ENCODE assay signal across 12 mouse cellular contexts in the genomic region with DNA sequence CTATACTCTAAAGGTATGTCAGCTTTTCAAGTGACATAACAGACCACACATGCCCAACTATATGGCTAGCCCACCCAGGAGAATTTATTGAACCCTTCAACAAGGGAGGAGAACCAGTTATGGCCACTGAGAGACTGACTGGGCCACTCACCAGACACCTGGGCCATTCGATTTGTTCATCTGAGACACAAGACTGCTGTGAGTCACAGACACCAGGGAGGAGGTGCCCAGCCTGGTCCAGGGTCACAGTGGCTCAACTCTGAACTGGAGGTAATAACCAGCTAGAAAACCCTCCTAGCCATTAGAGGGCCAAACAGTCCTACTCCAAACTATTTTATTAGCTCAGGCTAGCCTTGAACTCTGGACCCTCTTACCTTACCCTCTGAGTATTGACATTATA. TPM values are rescaled to one million over a fixed set of nuclear protein-coding genes. Genes with fewer than 3 reads are reported as not detected.
A peak's percentile ranks its signal among the peaks of the same experiment; 100 is the strongest.
DNase-seq lines count a peak whose midpoint lies in the region; ATAC-seq and TF ChIP-seq lines count a peak whose summit lies in the region.
"Had no signal": no experiment of that assay in that cellular context is flagged by ENCODE, and none has a peak within 500 bp of the region (broad histone marks: within the 10 kb centered on the region; RNA-seq: fewer than 3 reads in every experiment).

No protein-coding gene starts in this region.

- no peaks in the 10 kb centered on the region for H3K27me3 ChIP-seq in limb, embryonic 15.5 days
- no peaks in the 10 kb centered on the region for H3K27me3 ChIP-seq in limb, embryonic 10.5 days (ENCODE audit: low read depth, poor library complexity, severe bottlenecking)
- H3K27me3 ChIP-seq in myocyte (ENCODE audit: control insufficient read depth, insufficient read depth, insufficient read length) = no peaks in the 10 kb centered on the region
- H3K27me3 ChIP-seq in cerebellum, adult 2 months (ENCODE audit: control insufficient read depth, insufficient read depth, low read length) = no peaks in the 10 kb centered on the region
- H3K27me3 ChIP-seq: hindbrain, embryonic 13.5 days had no signal

- TF ChIP-seq CTCF in bone marrow, adult 2 months (IDR thresholded peaks at IDR 0.05; ENCODE audit: control insufficient read depth, insufficient read depth, low read length) = no peak
- TF ChIP-seq CTCF in cerebellum, adult 2 months (IDR thresholded peaks at IDR 0.05; ENCODE audit: borderline replicate concordance, insufficient read depth, low read depth, low read length) = no peak

- no peak overlapping the region for H3ac ChIP-seq in myocyte (ENCODE audit: control insufficient read depth, insufficient read length)

- H3K27ac ChIP-seq in limb, embryonic 15.5 days = peak overlapping the region; percentile 92; the same call in 1 of the 2 replicates
- no peak overlapping the region for H3K27ac ChIP-seq in limb, embryonic 10.5 days
- H3K27ac ChIP-seq in bone marrow, adult 2 months (ENCODE audit: control insufficient read depth, insufficient read depth, low read depth, low read length, poor library complexity) = peak overlapping the region; percentile 47; the same call in 1 of the 2 replicates
- no peak overlapping the region for H3K27ac ChIP-seq in cerebellum, adult 2 months (ENCODE audit: insufficient read depth, low read length)

- peaks cover 89% of the 10 kb centered on the region for H3K4me1 ChIP-seq in limb, embryonic 15.5 days
- peaks cover 82% of the 10 kb centered on the region for H3K4me1 ChIP-seq in limb, embryonic 10.5 days
- H3K4me1 ChIP-seq in bone marrow, adult 2 months (ENCODE audit: control insufficient read depth, insufficient read depth, low read length) = peaks cover 32% of the 10 kb centered on the region
- peaks cover 54% of the 10 kb centered on the region for H3K4me1 ChIP-seq in cerebellum, adult 2 months (ENCODE audit: control insufficient read depth, insufficient read depth, low read length)

- intact Hi-C loops in gastrocnemius, postnatal 14 days (cut with DNase I; ENCODE audit: low total_unique reads) = no loop called here

- WGBS in limb, embryonic 15.5 days = 54% methylated on average over 1 of the region's 1 CpGs
- 44% methylated on average over 1 of the region's 1 CpGs for WGBS in limb, embryonic 10.5 days
- 54% methylated on average over 1 of the region's 1 CpGs for WGBS in bone marrow, adult 2 months
- WGBS in cerebellum, adult 2 months = 68% methylated on average over 1 of the region's 1 CpGs

- no peaks in the 10 kb centered on the region for H3K9me3 ChIP-seq in limb, embryonic 15.5 days
- no peaks in the 10 kb centered on the region for H3K9me3 ChIP-seq in limb, embryonic 10.5 days (replicated peaks)
- H3K9me3 ChIP-seq: hindbrain, embryonic 13.5 days had no signal

- no peak overlapping the region for H3K9ac ChIP-seq in limb, embryonic 15.5 days

- no peak overlapping the region for H3K4me2 ChIP-seq in limb, embryonic 15.5 days
- H3K4me2 ChIP-seq in myocyte (ENCODE audit: low read depth) = peak overlapping the region; percentile 32
- H3K4me2 ChIP-seq: hindbrain, embryonic 13.5 days had no signal

- no peak for TF ChIP-seq POLR2A in bone marrow, adult 2 months (IDR thresholded peaks at IDR 0.05; ENCODE audit: borderline replicate concordance, control insufficient read depth, low read depth, low read length)
- TF ChIP-seq POLR2A in myocyte (IDR thresholded peaks at IDR 0.05; ENCODE audit: insufficient read length, low read depth) = no peak
- no peak for TF ChIP-seq POLR2A in cerebellum, adult 2 months (IDR thresholded peaks at IDR 0.05; ENCODE audit: borderline replicate concordance, insufficient read depth, low read length)

- H3K4me3 ChIP-seq in limb, embryonic 15.5 days = no peak overlapping the region
- H3K4me3 ChIP-seq in limb, embryonic 10.5 days = no peak overlapping the region
- no peak overlapping the region for H3K4me3 ChIP-seq in bone marrow, adult 2 months (replicated peaks; ENCODE audit: control insufficient read depth, low read depth, low read length)
- H3K4me3 ChIP-seq in myocyte = no peak overlapping the region
- no peak overlapping the region for H3K4me3 ChIP-seq in cerebellum, adult 2 months (replicated peaks; ENCODE audit: insufficient read depth, low read depth, low read length)
- H3K4me3 ChIP-seq: hindbrain, embryonic 13.5 days had no signal

- peaks cover 87% of the 10 kb centered on the region for H3K79me2 ChIP-seq in myocyte (ENCODE audit: control insufficient read depth, insufficient read depth)

- H3K36me3 ChIP-seq in limb, embryonic 15.5 days = peaks cover 13% of the 10 kb centered on the region
- peaks cover 18% of the 10 kb centered on the region for H3K36me3 ChIP-seq in limb, embryonic 10.5 days
- no peaks in the 10 kb centered on the region for H3K36me3 ChIP-seq in myocyte (ENCODE audit: control insufficient read depth, insufficient read depth)

- peak; percentile 14 for DNase-seq in cerebellum, adult 11-12 months
- no peak for DNase-seq in limb, embryonic 10.5 days (ENCODE audit: low spot score)
- no peak for DNase-seq in cerebellum, adult 2 months
- DNase-seq in gastrocnemius, postnatal 14 days = no peak
- DNase-seq: lung, adult 18-20 months had no signal

- ATAC-seq in cerebellum, adult (ENCODE audit: insufficient number of reproducible peaks, low FRiP score, low TSS enrichment) = no peak
- no peak for ATAC-seq in limb, embryonic 15.5 days (ENCODE audit: insufficient number of reproducible peaks, low FRiP score, low TSS enrichment, low read depth)
- ATAC-seq: midbrain, embryonic 16.5 days had no signal

TF ChIP-seq in myocyte, 11 proteins besides CTCF, POLR2A, EP300 and RAD21:
- TF ChIP-seq SRF (IDR thresholded peaks at IDR 0.05; ENCODE audit: control insufficient read depth, insufficient read length, low read depth) (no peak), MYOD1 (IDR thresholded peaks at IDR 0.05; ENCODE audit: control insufficient read depth in 1 of 3, insufficient read length in 2 of 3, low read depth in 2 of 3) (peak in 1 of 3 experiments; percentile 4), TCF3 (IDR thresholded peaks at IDR 0.05; ENCODE audit: insufficient read length, low read depth) (no peak)

RNA-seq across cellular contexts. Expression of gene Pnma1, which starts 29.8 kb away (rescaled TPM):
- polyA plus RNA-seq in limb, embryonic 15.5 days (2015; fragmentation: Nextera tagmentation; extraction: Ambion mirVana) = 0.78 and 0.93 TPM in 2 replicates
- 1.2 TPM in 2 replicates for polyA plus RNA-seq in limb, embryonic 10.5 days (2016; fragmentation: Nextera tagmentation; extraction: Ambion mirVana)
- polyA plus RNA-seq in bone marrow, adult 2 months (2011; ENCODE audit: insufficient read depth, insufficient read length, low replicate concordance, missing spikeins) = 1.8 and 2.8 TPM in 2 replicates
- polyA plus RNA-seq in myocyte (2012; fragmentation: generic; extraction: Trizol) = 0.46 TPM
- 0.68 and 0.84 TPM in 2 replicates for polyA plus RNA-seq in cerebellum, adult 2 months (2012; rRNA removed)
- under 1 TPM; 0.23 to 0.24 TPM for total RNA-seq in gastrocnemius, postnatal 14 days (2021)
- polyA plus RNA-seq: CD4-positive, CD25-positive, alpha-beta regulatory T cell, adult 4 months had no signal

RNA-seq across cellular contexts. Expression of gene Elmsan1, which starts 40.6 kb away (rescaled TPM):
- polyA plus RNA-seq in limb, embryonic 15.5 days (2015; fragmentation: Nextera tagmentation; extraction: Ambion mirVana) = 13.2 and 13.8 TPM in 2 replicates
- 9.2 and 10.7 TPM in 2 replicates for polyA plus RNA-seq in limb, embryonic 10.5 days (2016; fragmentation: Nextera tagmentation; extraction: Ambion mirVana)
- polyA plus RNA-seq in bone marrow, adult 2 months (2011; ENCODE audit: insufficient read depth, insufficient read length, low replicate concordance, missing spikeins) = 12.5 and 20.0 TPM in 2 replicates
- 13.7 TPM for polyA plus RNA-seq in myocyte (2012; fragmentation: generic; extraction: Trizol)
- polyA plus RNA-seq in cerebellum, adult 2 months (2012; rRNA removed) = 8.4 and 9.7 TPM in 2 replicates
- 10 to 100 TPM; 10.8 to 11.2 TPM for total RNA-seq in gastrocnemius, postnatal 14 days (2021)

Comparison
In these comparisons a context has a peak if more than half of its experiments do, and no peak if none do; other contexts are left out.
1. H3K27ac ChIP-seq: peak in limb, embryonic 15.5 days (single experiment) and bone marrow, adult 2 months (single experiment); none in limb, embryonic 10.5 days (single experiment) and cerebellum, adult 2 months (single experiment).